13 mouse cellular contexts compared by ENCODE assay signal in the genomic region with DNA sequence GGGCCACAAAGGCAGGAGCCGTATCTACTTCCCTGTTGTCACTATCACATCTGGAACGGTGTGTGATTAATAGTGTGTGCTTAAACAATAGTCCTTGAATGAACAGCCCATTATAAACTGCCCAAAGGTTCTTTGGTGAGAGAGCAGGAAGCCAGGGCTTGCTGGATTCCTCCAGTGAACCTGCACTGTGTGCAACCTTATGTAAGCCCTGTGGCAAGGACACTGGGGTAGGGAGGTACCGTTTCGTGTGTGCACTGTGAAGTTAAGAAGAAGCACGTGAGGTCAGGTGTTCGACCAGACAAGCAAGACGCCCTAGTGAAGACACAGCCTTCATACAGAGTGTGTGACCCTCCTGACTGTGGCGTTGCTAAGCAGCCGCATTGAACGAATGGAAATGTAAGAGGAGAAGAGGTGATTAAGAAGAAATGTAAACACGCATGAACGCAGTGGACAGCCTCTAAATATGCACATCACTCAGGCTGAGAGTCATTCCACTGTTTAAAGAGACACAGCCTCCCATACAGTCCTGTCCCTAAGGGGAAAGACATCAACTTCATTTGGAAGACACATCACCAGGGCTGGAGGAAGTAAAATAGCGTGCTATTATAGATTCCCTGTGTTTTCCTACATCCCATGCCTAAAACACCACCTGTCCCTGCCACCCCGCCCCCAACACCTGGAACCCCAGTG.
DNase-seq lines count a peak whose midpoint lies in the region; ATAC-seq and TF ChIP-seq lines count a peak whose summit lies in the region.
"Had no signal": no experiment of that assay in that cellular context is flagged by ENCODE, and none has a peak within 500 bp of the region (broad histone marks: within the 10 kb centered on the region; RNA-seq: fewer than 3 reads in every experiment).

No protein-coding gene starts in this region.

- H3K27me3 ChIP-seq in kidney, embryonic 15.5 days, result no peaks in the 10 kb centered on the region
- H3K27me3 ChIP-seq in embryonic facial prominence, embryonic 14.5 days (replicated peaks; ENCODE audit: control insufficient read depth, insufficient read depth, low read length), result no peaks in the 10 kb centered on the region
- no peaks in the 10 kb centered on the region for H3K27me3 ChIP-seq in midbrain, postnatal 0 days (ENCODE audit: insufficient read depth, low read length)
- H3K27me3 ChIP-seq: heart, embryonic 12.5 days; limb, embryonic 13.5 days had no signal

- H3K9me3 ChIP-seq in kidney, embryonic 15.5 days (replicated peaks), result no peaks in the 10 kb centered on the region
- 0 out of 2 replicates have a peak, but pooled peaks cover 3% of the 10 kb centered on the region for H3K9me3 ChIP-seq in embryonic facial prominence, embryonic 14.5 days (ENCODE audit: control insufficient read depth, low read length)
- H3K9me3 ChIP-seq in midbrain, postnatal 0 days (ENCODE audit: low read length), result no peaks in the 10 kb centered on the region
- H3K9me3 ChIP-seq: heart, embryonic 12.5 days; limb, embryonic 13.5 days had no signal

- no peak overlapping the region for H3K4me2 ChIP-seq in kidney, embryonic 15.5 days
- no peak overlapping the region for H3K4me2 ChIP-seq in embryonic facial prominence, embryonic 14.5 days (ENCODE audit: low read depth, low read length)
- H3K4me2 ChIP-seq in midbrain, postnatal 0 days (ENCODE audit: low read depth, low read length, poor library complexity, severe bottlenecking), result no peak overlapping the region
- H3K4me2 ChIP-seq: heart, embryonic 12.5 days; limb, embryonic 13.5 days had no signal

- H3K9ac ChIP-seq in kidney, embryonic 15.5 days, result no peak overlapping the region
- no peak overlapping the region for H3K9ac ChIP-seq in embryonic facial prominence, embryonic 14.5 days (ENCODE audit: low read depth, low read length)
- no peak overlapping the region for H3K9ac ChIP-seq in midbrain, postnatal 0 days (replicated peaks; ENCODE audit: low read length, poor library complexity, severe bottlenecking)
- H3K9ac ChIP-seq: heart, embryonic 12.5 days; limb, embryonic 13.5 days; liver, postnatal 0 days had no signal

- 37% methylated on average over 14 of the region's 14 CpGs for WGBS in kidney, embryonic 15.5 days
- 56% methylated on average over 14 of the region's 14 CpGs for WGBS in embryonic facial prominence, embryonic 14.5 days
- 69% methylated on average over 14 of the region's 14 CpGs for WGBS in midbrain, postnatal 0 days

- TF ChIP-seq CTCF in brain, embryonic 14.5 days (IDR thresholded peaks at IDR 0.05; ENCODE audit: borderline replicate concordance, extremely low read depth, insufficient read depth, insufficient read length), result no peak
- TF ChIP-seq CTCF in midbrain, postnatal 0 days (IDR thresholded peaks at IDR 0.05), result no peak

- ATAC-seq in kidney, embryonic 15.5 days (replicated peaks; ENCODE audit: low FRiP score), result peak; percentile 52; the same call in 1 of the 2 replicates
- ATAC-seq in embryonic facial prominence, embryonic 14.5 days (ENCODE audit: low read depth), result peak; percentile 70
- ATAC-seq in midbrain, postnatal 0 days (ENCODE audit: low FRiP score), result no peak
- ATAC-seq: CD4-positive, CD25-positive, alpha-beta regulatory T cell, adult 4 months; liver, postnatal 0 days had no signal

- peaks cover 11% of the 10 kb centered on the region for H3K4me1 ChIP-seq in kidney, embryonic 15.5 days
- H3K4me1 ChIP-seq in embryonic facial prominence, embryonic 14.5 days (ENCODE audit: control insufficient read depth, insufficient read depth, low read length), result no peaks in the 10 kb centered on the region
- H3K4me1 ChIP-seq in midbrain, postnatal 0 days (ENCODE audit: insufficient read depth, low read length), result no peaks in the 10 kb centered on the region

- no peak for DNase-seq in kidney, postnatal 36 days
- peak; percentile 26 for DNase-seq in brain, embryonic 14.5 days (ENCODE audit: low read depth)
- DNase-seq in embryonic facial prominence, embryonic 14.5 days (ENCODE audit: low spot score), result peak; percentile 48
- DNase-seq in midbrain, postnatal 0 days (ENCODE audit: low spot score), result peak; percentile 5
- no peak for DNase-seq in Muller cell, postnatal 12 days (ENCODE audit: inconsistent ontology term)
- no peak for DNase-seq in heart, postnatal 10 days
- DNase-seq: cerebellum, adult 11-12 months; liver, postnatal 0 days; thymus, adult 2 months had no signal

- no peak overlapping the region for H3K4me3 ChIP-seq in kidney, embryonic 15.5 days (replicated peaks)
- H3K4me3 ChIP-seq in embryonic facial prominence, embryonic 14.5 days (ENCODE audit: low read depth, low read length), result no peak overlapping the region
- H3K4me3 ChIP-seq in midbrain, postnatal 0 days (ENCODE audit: low read depth, low read length), result no peak overlapping the region
- H3K4me3 ChIP-seq: heart, embryonic 12.5 days; limb, embryonic 13.5 days had no signal

- intact Hi-C loops in heart, postnatal 10 days (cut with DNase I), result no loop called here

- TF ChIP-seq POLR2A in brain, embryonic 14.5 days (IDR thresholded peaks at IDR 0.05; ENCODE audit: borderline replicate concordance, extremely low read depth, insufficient read depth, insufficient read length, poor library complexity, severe bottlenecking), result no peak

- no peaks in the 10 kb centered on the region for H3K36me3 ChIP-seq in kidney, embryonic 15.5 days
- H3K36me3 ChIP-seq in embryonic facial prominence, embryonic 14.5 days (ENCODE audit: control insufficient read depth, insufficient read depth, low read length), result no peaks in the 10 kb centered on the region
- no peaks in the 10 kb centered on the region for H3K36me3 ChIP-seq in midbrain, postnatal 0 days (ENCODE audit: insufficient read depth, low read length)
- H3K36me3 ChIP-seq: heart, embryonic 12.5 days; limb, embryonic 13.5 days had no signal

- H3K27ac ChIP-seq in kidney, embryonic 15.5 days, result no peak overlapping the region
- H3K27ac ChIP-seq in embryonic facial prominence, embryonic 14.5 days (replicated peaks; ENCODE audit: low read depth, low read length), result no peak overlapping the region
- H3K27ac ChIP-seq in midbrain, postnatal 0 days (ENCODE audit: low read depth, low read length), result no peak overlapping the region
- H3K27ac ChIP-seq: limb, embryonic 13.5 days had no signal

Comparison
In these comparisons a context has a peak if more than half of its experiments do, and no peak if none do; other contexts are left out.
1. DNase-seq: peak in brain, embryonic 14.5 days (single experiment), embryonic facial prominence, embryonic 14.5 days (single experiment) and midbrain, postnatal 0 days (single experiment); none in kidney, postnatal 36 days (0 of 2), Muller cell, postnatal 12 days (single experiment) and heart, postnatal 10 days (0 of 2).